Mouse (Mus musculus): ENCODE data around the gene Grk6.

- TF ChIP-seq ZNF384 (IDR thresholded peaks at IDR 0.05; ENCODE audit: low read depth, low read length) = no peak
- no peak for TF ChIP-seq POLR2AphosphoS2 (IDR thresholded peaks at IDR 0.05; ENCODE audit: low read length)
- TF ChIP-seq POLR2A (IDR thresholded peaks at IDR 0.05; ENCODE audit: control insufficient read depth in 1 of 2, insufficient read depth in 1 of 2, low read depth in 1 of 2, low read length in 2 of 2, poor library complexity in 1 of 2) = no peak
- no peak for TF ChIP-seq MAX (IDR thresholded peaks at IDR 0.05; ENCODE audit: low read length)
- TF ChIP-seq MAZ (IDR thresholded peaks at IDR 0.05; ENCODE audit: low read depth, low read length) = no peak
- no peak for TF ChIP-seq SMC3 (IDR thresholded peaks at IDR 0.05; ENCODE audit: low read depth, low read length)
- no peak for TF ChIP-seq USF1 (IDR thresholded peaks at IDR 0.05; ENCODE audit: low read depth, low read length)
- no peak for TF ChIP-seq GATA1 (IDR thresholded peaks at IDR 0.05; ENCODE audit: low read depth, low read length)
These were observed 32.6 kb downstream of the Grk6 start for GRCm38 (mm10) chr13:55477492-55477891.
